Mouse (Mus musculus) cerebellum, adult 2 months (tissue): ENCODE measurements around the gene Usp36. TPM values are rescaled to one million over a fixed set of nuclear protein-coding genes. Genes with fewer than 3 reads are reported as not detected.

ENCODE experiments used
- DNase-seq, 2 experiments: peaks; one replicate each; pipeline ENCODE4 v3.0.0; 2021
- H3K27ac ChIP-seq: fragments of 200-500 bp; 2 replicates; pipeline ENCODE4 v1.5.1; 2012; ENCODE audit warnings: low read length, control low read depth, inconsistent platforms; ENCODE audit not compliant: insufficient read depth
- H3K27me3 ChIP-seq: fragments of 200-500 bp; 2 replicates; pipeline ENCODE4 v1.6.1; 2012; ENCODE audit warnings: inconsistent platforms, mild to moderate bottlenecking, low read length, moderate library complexity; ENCODE audit not compliant: control insufficient read depth, insufficient read depth
- H3K4me1 ChIP-seq: fragments of 200-500 bp; 2 replicates; pipeline ENCODE4 v1.6.1; 2011; ENCODE audit warnings: low read length; ENCODE audit not compliant: control insufficient read depth, insufficient read depth
- H3K4me3 ChIP-seq: fragments of 200-500 bp; replicated peaks from 2 replicates; pipeline ENCODE3; 2011; ENCODE audit warnings: mild to moderate bottlenecking, low read depth, low read length, control low read depth; ENCODE audit not compliant: insufficient read depth
- CTCF ChIP-seq: fragments of 200-500 bp; IDR thresholded peaks from 2 replicates; pipeline ENCODE4 v1.5.1; 2011; ENCODE audit warnings: low read depth, mild to moderate bottlenecking, control low read depth, low read length, moderate library complexity, borderline replicate concordance; ENCODE audit not compliant: insufficient read depth
- POLR2A ChIP-seq: fragments of 200-500 bp; IDR thresholded peaks from 2 replicates; pipeline ENCODE4 v1.6.1; 2011; ENCODE audit warnings: low read length, control low read depth, borderline replicate concordance; ENCODE audit not compliant: insufficient read depth
- whole genome bisulfite sequencing: fragments of 180-500 bp; shearing (Covaris S2); methylation state at CpG from one replicate; pipeline ENCODE4 v1.1.7; 2018; 5-methylcytosine and 5-hydroxymethylcytosine counted together
- polyA plus RNA-seq: library from polyadenylated mRNA; depleted of rRNA; stranded (reverse); fragments of >200 nt; gene quantifications from 2 replicates; pipeline ENCODE4 v1.2.3, GENCODE M21; 2012; rRNA removed

The Usp36 gene
- polyA plus RNA-seq = 33.6 and 33.8 TPM in 2 replicates

GRCm38 (mm10) chr11:118289999-118290889 lies at the start of gene Usp36:
Usp36 (minus strand) TSS chr11:118290244.
- Histone ChIP-seq H3K4me3 (peak within 1 kb of the TSS; percentile 84), H3K27me3 (no peaks in the 10 kb centered on the region), H3K4me1 (peaks cover 4% of the 10 kb centered on the region; the same call in 1 of the 2 replicates), H3K27ac (peak within 1 kb of the TSS; percentile 64)
- no peak for TF ChIP-seq CTCF
- TF ChIP-seq POLR2A = peak; percentile 99
- under 1% methylated on average over 68 of the region's 68 CpGs for WGBS
- DNase-seq = peak; percentile 100

GRCm38 (mm10) chr11:118337491-118338168 lies 47.6 kb upstream of the Usp36 start:
- Histone ChIP-seq H3K27me3 (no peaks in the 10 kb centered on the region), H3K4me1 (no peaks in the 10 kb centered on the region), H3K4me3 (no peak overlapping the region), H3K27ac (no peak overlapping the region)
- no peak for DNase-seq
- 75% methylated on average over 8 of the region's 8 CpGs for WGBS
- no peak for TF ChIP-seq CTCF
- no peak for TF ChIP-seq POLR2A

GRCm38 (mm10) chr11:118333431-118333830 lies 43.4 kb upstream of the Usp36 start:
- TF ChIP-seq CTCF (no peak), POLR2A (no peak)
- Histone ChIP-seq H3K4me1 (peaks cover 3% of the 10 kb centered on the region), H3K27me3 (no peaks in the 10 kb centered on the region), H3K4me3 (no peak overlapping the region), H3K27ac (no peak overlapping the region)
- 81% methylated on average over 17 of the region's 17 CpGs for WGBS
- DNase-seq = no peak

- Histone ChIP-seq H3K4me3 (no peak overlapping the region), H3K27me3 (no peaks in the 10 kb centered on the region), H3K27ac (no peak overlapping the region), H3K4me1 (peaks cover 11% of the 10 kb centered on the region)
- DNase-seq = no peak
- TF ChIP-seq POLR2A = no peak
- no peak for TF ChIP-seq CTCF
- WGBS = 70% methylated on average over 11 of the region's 11 CpGs
Observed at GRCm38 (mm10) chr11:118332376-118332775, 42.3 kb upstream of the Usp36 start.

- DNase-seq = no peak
- Histone ChIP-seq H3K4me1 (peaks cover 18% of the 10 kb centered on the region), H3K27me3 (no peaks in the 10 kb centered on the region), H3K27ac (no peak overlapping the region), H3K4me3 (no peak overlapping the region)
- TF ChIP-seq CTCF (no peak), POLR2A (no peak)
- WGBS = 87% methylated on average over 16 of the region's 16 CpGs
Observed at GRCm38 (mm10) chr11:118330777-118331176, 40.7 kb upstream of the Usp36 start.

- WGBS = 87% methylated on average over 14 of the region's 14 CpGs
- no peak for TF ChIP-seq CTCF
- TF ChIP-seq POLR2A = no peak
- DNase-seq = no peak
Observed at GRCm38 (mm10) chr11:118330361-118330760, 40.3 kb upstream of the Usp36 start.

GRCm38 (mm10) chr11:118328947-118329346 lies 38.9 kb upstream of the Usp36 start:
- peaks cover 18% of the 10 kb centered on the region for H3K4me1 ChIP-seq
- DNase-seq = no peak
- H3K4me3 ChIP-seq = no peak overlapping the region
- 90% methylated on average over 5 of the region's 5 CpGs for WGBS
- TF ChIP-seq POLR2A (no peak), CTCF (no peak)
- no peak overlapping the region for H3K27ac ChIP-seq
- no peaks in the 10 kb centered on the region for H3K27me3 ChIP-seq

More at GRCm38 (mm10) chr11:118330361-118330760, 40.3 kb upstream of the Usp36 start:
- H3K4me1 ChIP-seq = peaks cover 18% of the 10 kb centered on the region
- H3K27ac ChIP-seq = no peak overlapping the region
- H3K27me3 ChIP-seq = no peaks in the 10 kb centered on the region
- no peak overlapping the region for H3K4me3 ChIP-seq
